Mouse (Mus musculus) brain, embryonic 14.5 days (tissue): ENCODE measurements at regions not wholly inside any gene's neighbourhood (a gene's known extent, or its start where the extent isn't known, plus 50 kb on each side); places are given as distances from the start of the nearest gene placed in this dataset.

Experiments used
- CTCF ChIP-seq: fragments of 200-500 bp; IDR thresholded peaks from 2 replicates; pipeline ENCODE4 v1.5.1; 2012; ENCODE audit warnings: inconsistent platforms, mild to moderate bottlenecking, moderate library complexity, borderline replicate concordance; ENCODE audit not compliant: insufficient read depth, insufficient read length; ENCODE audit errors: extremely low read depth
- POLR2A ChIP-seq: fragments of 200-500 bp; IDR thresholded peaks from 2 replicates; pipeline ENCODE4 v1.6.1; 2012; ENCODE audit warnings: mild to moderate bottlenecking, inconsistent platforms, borderline replicate concordance; ENCODE audit not compliant: poor library complexity, insufficient read depth, insufficient read length, severe bottlenecking; ENCODE audit errors: extremely low read depth

DNA sequence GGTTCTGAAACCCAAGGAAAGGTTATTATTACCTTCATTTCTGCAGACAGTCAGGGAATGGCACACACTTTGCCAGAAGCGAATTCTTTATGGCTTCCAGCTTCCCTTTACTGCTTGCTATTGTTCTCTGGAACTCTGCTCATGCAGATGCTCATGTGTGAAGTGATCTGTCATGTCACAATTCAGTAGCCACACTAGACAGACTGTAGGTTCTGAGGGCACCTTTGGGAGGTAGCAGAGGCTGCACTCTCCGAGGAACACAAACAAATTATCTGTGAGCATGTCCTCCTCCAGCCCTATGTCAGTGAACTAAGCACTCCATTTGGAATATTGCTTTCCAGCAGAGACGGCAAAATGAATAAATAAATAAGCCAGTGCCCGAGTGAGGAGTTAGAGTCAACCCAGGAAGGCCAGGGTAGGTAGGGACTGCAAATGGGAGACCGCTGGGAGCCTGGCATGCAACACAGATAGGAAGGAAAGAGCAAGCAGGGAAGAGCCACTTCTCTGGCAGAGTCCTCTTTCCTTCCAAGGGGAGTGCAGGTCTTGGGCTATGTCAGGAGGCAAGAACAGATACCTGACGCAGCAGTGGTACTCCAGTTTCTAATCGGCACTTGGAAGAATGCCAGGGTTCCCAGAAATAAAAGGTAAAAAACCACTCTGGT, 161.4 kb upstream of the Tacr1 start:
- no peak for TF ChIP-seq CTCF
- no peak for TF ChIP-seq POLR2A
